Mouse (Mus musculus) left cerebral cortex, postnatal 14 days (tissue): Measurements from ENCODE around the gene Cfap46. TPM values are rescaled to one million over a fixed set of nuclear protein-coding genes. Genes with fewer than 3 reads are reported as not detected.
A peak's percentile ranks its signal among the peaks of the same experiment; 100 is the strongest.

Source experiments
- DNase-seq, 2 experiments: peaks; one replicate each; pipeline ENCODE4 v3.0.0; 2021 to 2022; ENCODE audit warnings: low spot score in 2 of 2, mixed read lengths in 1 of 2
- intact Hi-C: fragments of 180-260 bp; cut with DNase I; formaldehyde crosslinking; loops from one replicate; pipeline ENCODE4 v1.15.1; 2025
- long read RNA-seq, 2 experiments: library from polyadenylated mRNA; stranded (forward); transcript quantifications; one replicate each; pipeline ENCODE4 v2.0.0; 2021
- total RNA-seq, 2 experiments: library from RNA; stranded (reverse); gene quantifications; 2 replicates each; pipeline ENCODE4 v1.2.3; 2021

Cfap46 gene
- total RNA-seq: 1 to 10 TPM; 1.6 to 2.2 TPM
- long read RNA-seq, experiment 1, partial matches to known transcripts: 1 of 1 reads
- long read RNA-seq, experiment 1, other reads (novel, unspliced or antisense): 0 of 1 reads
- long read RNA-seq, experiment 2, partial matches to known transcripts: 0 of 1 reads
- long read RNA-seq, experiment 2, other reads (novel, unspliced or antisense): 1 of 1 reads

- intact Hi-C loops: loop anchor here (2.0 kb wide), 1 partner anchor 35 kb away; no protein-coding TSS in a partner anchor
- DNase-seq: peak; percentile 70 to 71
These were observed at the start of gene Cfap46 for GRCm38 (mm10) chr7:139683706-139684552. Cfap46 (minus strand) TSS chr7:139683817.

- intact Hi-C loops: no loop called here
- no peak for DNase-seq
These were observed 47.7 kb upstream of the Cfap46 start for GRCm38 (mm10) chr7:139731276-139731696.

- DNase-seq: no peak
- intact Hi-C loops: no loop called here
These were observed 43.5 kb upstream of the Cfap46 start for GRCm38 (mm10) chr7:139727072-139727471.

GRCm38 (mm10) chr7:139725641-139726040, 42.0 kb upstream of the Cfap46 start:
- intact Hi-C loops: no loop called here
- DNase-seq: no peak

- intact Hi-C loops: no loop called here
- no peak for DNase-seq
These were observed 40.4 kb upstream of the Cfap46 start for GRCm38 (mm10) chr7:139723986-139724385.

GRCm38 (mm10) chr7:139721196-139721595, 37.6 kb upstream of the Cfap46 start:
- intact Hi-C loops: no loop called here
- no peak for DNase-seq

- no peak for DNase-seq
- intact Hi-C loops: no loop called here
These were observed 34.2 kb upstream of the Cfap46 start for GRCm38 (mm10) chr7:139717781-139718180.

- no peak for DNase-seq
- intact Hi-C loops: no loop called here
These were observed 28.2 kb upstream of the Cfap46 start for GRCm38 (mm10) chr7:139711821-139712220.

- DNase-seq: peak; percentile 56 to 81
- intact Hi-C loops: loop anchor here (5.0 to 10.0 kb wide), 2 partner anchors 36 to 128 kb away; partner anchors contain the start of gene Adgra1
These were observed 22.9 kb upstream of the Cfap46 start for GRCm38 (mm10) chr7:139706411-139707120.

- DNase-seq: no peak
- intact Hi-C loops: loop anchor here (5.0 to 10.0 kb wide), 2 partner anchors 37 to 129 kb away; partner anchors contain the start of gene Adgra1
These were observed 22.2 kb upstream of the Cfap46 start for GRCm38 (mm10) chr7:139705781-139706180.

- intact Hi-C loops: loop anchor here (5.0 to 10.0 kb wide), 2 partner anchors 37 to 130 kb away; partner anchors contain the start of gene Adgra1
- DNase-seq: no peak
These were observed 21.5 kb upstream of the Cfap46 start for GRCm38 (mm10) chr7:139705081-139705480.

- DNase-seq: no peak
- intact Hi-C loops: loop anchor here (1.0 to 10.0 kb wide), 2 partner anchors 131 to 157 kb away; partner anchors contain the start of gene Adgra1
These were observed 20.2 kb upstream of the Cfap46 start for GRCm38 (mm10) chr7:139703826-139704199.

- peak; percentile 93 for DNase-seq
- intact Hi-C loops: loop anchor here (1.0 to 10.0 kb wide), 2 partner anchors 132 to 158 kb away; partner anchors contain the start of gene Adgra1
These were observed 19.7 kb upstream of the Cfap46 start for GRCm38 (mm10) chr7:139703146-139703825.

GRCm38 (mm10) chr7:139701651-139702301, 18.2 kb upstream of the Cfap46 start:
- DNase-seq: no peak
- intact Hi-C loops: loop anchor here (10.0 kb wide), 1 partner anchor 133 kb away; the partner anchor contains the start of gene Adgra1

GRCm38 (mm10) chr7:139692641-139693294, 9.2 kb upstream of the Cfap46 start:
- DNase-seq: peak; percentile 55 to 71
- intact Hi-C loops: no loop called here

- intact Hi-C loops: no loop called here
- DNase-seq: no peak
These were observed 8.6 kb upstream of the Cfap46 start for GRCm38 (mm10) chr7:139692211-139692610.

GRCm38 (mm10) chr7:139685336-139685735, 1.7 kb upstream of the Cfap46 start:
- no peak for DNase-seq
- intact Hi-C loops: loop anchor here (2.0 kb wide), 1 partner anchor 37 kb away; no protein-coding TSS in a partner anchor

GRCm38 (mm10) chr7:139684553-139684929, 924 bp upstream of the Cfap46 start:
- intact Hi-C loops: loop anchor here (2.0 kb wide), 1 partner anchor 36 kb away; no protein-coding TSS in a partner anchor
- DNase-seq: peak; percentile 93 to 94
